Mouse (Mus musculus): Measurements from ENCODE around the gene Thap2.

Gene Thap2

GRCm38 (mm10) chr10:115384221-115385017 is at the start of gene Thap2, which contains the start of gene Zfc3h1:
Gene Thap2 (minus strand): TSS chr10:115384443.
Gene Zfc3h1 (plus strand): TSS chr10:115384959.
- DNase-seq (ENCODE audit: low spot score in 2 of 2), result peak; percentile 95 to 97

- DNase-seq (ENCODE audit: low spot score in 2 of 2), result no peak
Measured at GRCm38 (mm10) chr10:115425351-115425750, 41.1 kb upstream of the Thap2 start.

- no peak for DNase-seq (ENCODE audit: low spot score in 2 of 2)
Measured at GRCm38 (mm10) chr10:115421976-115422375, 37.7 kb upstream of the Thap2 start.

GRCm38 (mm10) chr10:115414056-115414455 is 29.8 kb upstream of the Thap2 start:
- DNase-seq (ENCODE audit: low spot score in 2 of 2), result no peak

GRCm38 (mm10) chr10:115413496-115413895 is 29.3 kb upstream of the Thap2 start:
- no peak for DNase-seq (ENCODE audit: low spot score in 2 of 2)

- peak; percentile 41 to 78 for DNase-seq (ENCODE audit: low spot score in 2 of 2)
Measured at GRCm38 (mm10) chr10:115406393-115406792, 22.1 kb upstream of the Thap2 start.

GRCm38 (mm10) chr10:115391896-115392295 is 7.7 kb upstream of the Thap2 start:
- DNase-seq (ENCODE audit: low spot score in 2 of 2), result no peak

- no peak for DNase-seq (ENCODE audit: low spot score in 2 of 2)
Measured at GRCm38 (mm10) chr10:115391076-115391475, 6.8 kb upstream of the Thap2 start.

GRCm38 (mm10) chr10:115387891-115388290 is 3.6 kb upstream of the Thap2 start:
- no peak for DNase-seq (ENCODE audit: low spot score in 2 of 2)

- peak; percentile 71 to 87 for DNase-seq (ENCODE audit: low spot score in 2 of 2)
Measured at GRCm38 (mm10) chr10:115385018-115386002, 1.1 kb upstream of the Thap2 start.

GRCm38 (mm10) chr10:115383644-115384220 is 511 bp downstream of the Thap2 start:
- no peak for DNase-seq (ENCODE audit: low spot score in 2 of 2)

- DNase-seq (ENCODE audit: low spot score in 2 of 2), result no peak
Measured at GRCm38 (mm10) chr10:115382846-115383643, 1.2 kb downstream of the Thap2 start.

- no peak for DNase-seq (ENCODE audit: low spot score in 2 of 2)
Measured at GRCm38 (mm10) chr10:115381506-115382084, 2.6 kb downstream of the Thap2 start.

GRCm38 (mm10) chr10:115363151-115363550 is 21.1 kb downstream of the Thap2 start:
- DNase-seq (ENCODE audit: low spot score in 2 of 2), result no peak

GRCm38 (mm10) chr10:115362623-115362964 is 21.6 kb downstream of the Thap2 start:
- DNase-seq (ENCODE audit: low spot score in 2 of 2), result no peak

GRCm38 (mm10) chr10:115361840-115362622 is 22.2 kb downstream of the Thap2 start, which contains the start of gene Tmem19:
Gene Tmem19 (minus strand): TSS chr10:115362501.
- DNase-seq (ENCODE audit: low spot score in 2 of 2), result peak; percentile 96 to 99

- no peak for DNase-seq (ENCODE audit: low spot score in 2 of 2)
Measured at GRCm38 (mm10) chr10:115359066-115359465, 25.2 kb downstream of the Thap2 start.

- DNase-seq (ENCODE audit: low spot score in 2 of 2), result no peak
Measured at GRCm38 (mm10) chr10:115358216-115358919, 25.9 kb downstream of the Thap2 start.

GRCm38 (mm10) chr10:115356106-115356505 is 28.1 kb downstream of the Thap2 start:
- DNase-seq (ENCODE audit: low spot score in 2 of 2), result no peak

Measured in spleen, postnatal 4 days (tissue).